Mouse (Mus musculus): ENCODE results near the gene Sox5.

- TF ChIP-seq EP300 (IDR thresholded peaks at IDR 0.05; ENCODE audit: low read length) (no peak), POLR2A (IDR thresholded peaks at IDR 0.05; ENCODE audit: low read depth, low read length) (no peak), CTCF (conservative IDR thresholded peaks at IDR 0.05 in 1 of 2, IDR thresholded peaks at IDR 0.05 in 1 of 2; ENCODE audit: low read depth in 2 of 2, low read length in 2 of 2) (no peak), MYC (IDR thresholded peaks at IDR 0.05; ENCODE audit: low read depth, low read length) (no peak), SIN3A (IDR thresholded peaks at IDR 0.05; ENCODE audit: low read length) (no peak), CHD1 (IDR thresholded peaks at IDR 0.05; ENCODE audit: low read depth, low read length) (no peak)
These were observed 623.1 kb downstream of the Sox5 start for GRCm38 (mm10) chr6:144158637-144159036.

Measured in CH12.LX (cell line).